Mouse (Mus musculus) liver, embryonic 16.5 days (tissue): ENCODE data around the gene Ptges. TPM values are rescaled to one million over a fixed set of nuclear protein-coding genes. Genes with fewer than 3 reads are reported as not detected.

Experiments
- ATAC-seq: fragments of 200-750 bp; cut with Nextera tagmentation; 2 replicates; pipeline ENCODE4 v1.8.0; 2017; ENCODE audit warnings: low read depth, mild to moderate bottlenecking, moderate number of reproducible peaks, moderate library complexity
- H3K27ac ChIP-seq: fragments of 300-500 bp; sonication (generic); 2 replicates; pipeline ENCODE4 v1.5.1; 2014; ENCODE audit warnings: mild to moderate bottlenecking, low read length
- H3K27me3 ChIP-seq: fragments of 300-500 bp; sonication (generic); 2 replicates; pipeline ENCODE4 v1.6.1; 2014; ENCODE audit warnings: low read depth, low read length, mixed read lengths; ENCODE audit not compliant: control insufficient read depth, insufficient read depth
- H3K36me3 ChIP-seq: fragments of 300-500 bp; sonication (generic); 2 replicates; pipeline ENCODE4 v1.6.1; 2014; ENCODE audit warnings: mild to moderate bottlenecking; ENCODE audit not compliant: control insufficient read depth, insufficient read depth
- H3K4me1 ChIP-seq: fragments of 300-500 bp; sonication (generic); 2 replicates; pipeline ENCODE4 v1.6.1; 2014; ENCODE audit warnings: low read depth, low read length, mixed read lengths; ENCODE audit not compliant: control insufficient read depth
- H3K4me2 ChIP-seq: fragments of 300-500 bp; sonication (generic); 2 replicates; pipeline ENCODE4 v1.6.1; 2014; ENCODE audit warnings: low read depth, low read length, mixed read lengths
- H3K4me3 ChIP-seq: fragments of 300-500 bp; sonication (generic); 2 replicates; pipeline ENCODE4 v1.5.1; 2014; ENCODE audit warnings: low read depth, mild to moderate bottlenecking, low read length
- H3K9ac ChIP-seq: fragments of 300-500 bp; sonication (generic); 2 replicates; pipeline ENCODE4 v1.6.1; 2014; ENCODE audit warnings: low read depth, low read length
- H3K9me3 ChIP-seq: fragments of 300-500 bp; sonication (generic); replicated peaks from 2 replicates; pipeline ENCODE4 v1.6.1; 2016; ENCODE audit warnings: low read length; ENCODE audit not compliant: control insufficient read depth
- WGBS: fragments of 180-500 bp; shearing (Covaris S2); extraction: QIAGEN DNeasy Blood & Tissue Kit; methylation state at CpG from one replicate; pipeline ENCODE4 v1.1.7; 2014; ENCODE audit not compliant: insufficient replicate concordance; 5-methylcytosine and 5-hydroxymethylcytosine counted together
- polyA plus RNA-seq: library from polyadenylated mRNA; unstranded; fragments of >200 nt; fragmentation: Nextera tagmentation; extraction: Ambion mirVana; gene quantifications from 2 replicates; pipeline ENCODE4 v1.2.1, GENCODE M21; 2015

Gene Ptges
- polyA plus RNA-seq, 1 experiment from 2014 or later: 0.35 TPM

GRCm38 (mm10) chr2:30859782-30860181 is 69.9 kb downstream of the Ptges start:
- WGBS: 70% methylated on average over 5 of the region's 5 CpGs

GRCm38 (mm10) chr2:30857076-30857475 is 72.6 kb downstream of the Ptges start:
- Histone ChIP-seq H3K4me2 (no peak overlapping the region), H3K9me3 (no peaks in the 10 kb centered on the region), H3K36me3 (no peaks in the 10 kb centered on the region), H3K27ac (no peak overlapping the region), H3K27me3 (no peaks in the 10 kb centered on the region), H3K4me3 (no peak overlapping the region), H3K4me1 (no peaks in the 10 kb centered on the region), H3K9ac (no peak overlapping the region)
- ATAC-seq: no peak
- 59% methylated on average over 6 of the region's 6 CpGs for WGBS

More at GRCm38 (mm10) chr2:30859782-30860181, 69.9 kb downstream of the Ptges start:
- ATAC-seq: no peak
- Histone ChIP-seq H3K4me2 (no peak overlapping the region), H3K9me3 (no peaks in the 10 kb centered on the region), H3K4me3 (no peak overlapping the region), H3K9ac (no peak overlapping the region), H3K27me3 (peaks cover 11% of the 10 kb centered on the region), H3K36me3 (no peaks in the 10 kb centered on the region), H3K4me1 (no peaks in the 10 kb centered on the region; the same call in none of the 2 replicates), H3K27ac (no peak overlapping the region)

- H3K27ac ChIP-seq: no peak overlapping the region
- WGBS: 37% methylated on average over 20 of the region's 20 CpGs
- no peaks in the 10 kb centered on the region for H3K36me3 ChIP-seq
- ATAC-seq: no peak
- no peak overlapping the region for H3K9ac ChIP-seq
- H3K4me3 ChIP-seq: no peak overlapping the region
- no peaks in the 10 kb centered on the region for H3K4me1 ChIP-seq
- H3K9me3 ChIP-seq: no peaks in the 10 kb centered on the region
- H3K27me3 ChIP-seq: no peaks in the 10 kb centered on the region; the same call in 1 of the 2 replicates
- no peak overlapping the region for H3K4me2 ChIP-seq
These were observed 76.8 kb downstream of the Ptges start for GRCm38 (mm10) chr2:30852771-30853313.

- no peak for ATAC-seq
- Histone ChIP-seq H3K9ac (no peak overlapping the region), H3K4me3 (no peak overlapping the region), H3K36me3 (no peaks in the 10 kb centered on the region), H3K27ac (no peak overlapping the region), H3K27me3 (peaks cover 15% of the 10 kb centered on the region), H3K4me2 (no peak overlapping the region), H3K4me1 (no peaks in the 10 kb centered on the region; the same call in 1 of the 2 replicates), H3K9me3 (no peaks in the 10 kb centered on the region)
- 30% methylated on average over 6 of the region's 6 CpGs for WGBS
These were observed 79.1 kb downstream of the Ptges start for GRCm38 (mm10) chr2:30850581-30850980.

- Histone ChIP-seq H3K9me3 (no peaks in the 10 kb centered on the region), H3K4me1 (no peaks in the 10 kb centered on the region; the same call in 1 of the 2 replicates), H3K27ac (no peak overlapping the region), H3K4me3 (no peak overlapping the region), H3K27me3 (peaks cover 37% of the 10 kb centered on the region), H3K4me2 (no peak overlapping the region), H3K36me3 (no peaks in the 10 kb centered on the region), H3K9ac (no peak overlapping the region)
- ATAC-seq: no peak
- 58% methylated on average over 8 of the region's 8 CpGs for WGBS
These were observed 81.5 kb downstream of the Ptges start for GRCm38 (mm10) chr2:30848184-30848583.

GRCm38 (mm10) chr2:30846723-30847122 is 82.9 kb downstream of the Ptges start:
- Histone ChIP-seq H3K27me3 (peaks cover 42% of the 10 kb centered on the region), H3K9ac (no peak overlapping the region), H3K36me3 (no peaks in the 10 kb centered on the region), H3K27ac (no peak overlapping the region), H3K4me3 (no peak overlapping the region), H3K4me2 (no peak overlapping the region), H3K9me3 (no peaks in the 10 kb centered on the region), H3K4me1 (no peaks in the 10 kb centered on the region; the same call in 1 of the 2 replicates)
- 31% methylated on average over 6 of the region's 6 CpGs for WGBS
- ATAC-seq: no peak

- no peak for ATAC-seq
- no peak overlapping the region for H3K27ac ChIP-seq
- H3K4me1 ChIP-seq: no peaks in the 10 kb centered on the region; the same call in 1 of the 2 replicates
- H3K36me3 ChIP-seq: no peaks in the 10 kb centered on the region
- H3K4me2 ChIP-seq: no peak overlapping the region
- H3K27me3 ChIP-seq: peaks cover 42% of the 10 kb centered on the region
- no peak overlapping the region for H3K9ac ChIP-seq
- WGBS: 78% methylated on average over 8 of the region's 8 CpGs
- no peak overlapping the region for H3K4me3 ChIP-seq
- no peaks in the 10 kb centered on the region for H3K9me3 ChIP-seq
These were observed 83.4 kb downstream of the Ptges start for GRCm38 (mm10) chr2:30846236-30846635.

GRCm38 (mm10) chr2:30845152-30846070 is 84.3 kb downstream of the Ptges start:
- WGBS: 2% methylated on average over 79 of the region's 80 CpGs
- no peak for ATAC-seq

GRCm38 (mm10) chr2:30842615-30843014 is 87.0 kb downstream of the Ptges start:
- Histone ChIP-seq H3K27me3 (peaks cover 42% of the 10 kb centered on the region), H3K27ac (no peak overlapping the region), H3K4me3 (no peak overlapping the region), H3K4me2 (no peak overlapping the region), H3K36me3 (no peaks in the 10 kb centered on the region), H3K9ac (no peak overlapping the region), H3K9me3 (no peaks in the 10 kb centered on the region), H3K4me1 (no peaks in the 10 kb centered on the region; the same call in 1 of the 2 replicates)
- no peak for ATAC-seq
- WGBS: 34% methylated on average over 10 of the region's 10 CpGs

More at GRCm38 (mm10) chr2:30845152-30846070, 84.3 kb downstream of the Ptges start:
- no peaks in the 10 kb centered on the region; the same call in 1 of the 2 replicates for H3K4me1 ChIP-seq
- H3K9me3 ChIP-seq: no peaks in the 10 kb centered on the region
- H3K9ac ChIP-seq: no peak overlapping the region
- no peak overlapping the region for H3K27ac ChIP-seq
- peaks cover 42% of the 10 kb centered on the region for H3K27me3 ChIP-seq
- peak overlapping the region; percentile 56 for H3K4me2 ChIP-seq
- no peaks in the 10 kb centered on the region for H3K36me3 ChIP-seq
- H3K4me3 ChIP-seq: peak overlapping the region; percentile 45
